In the genomic region with DNA sequence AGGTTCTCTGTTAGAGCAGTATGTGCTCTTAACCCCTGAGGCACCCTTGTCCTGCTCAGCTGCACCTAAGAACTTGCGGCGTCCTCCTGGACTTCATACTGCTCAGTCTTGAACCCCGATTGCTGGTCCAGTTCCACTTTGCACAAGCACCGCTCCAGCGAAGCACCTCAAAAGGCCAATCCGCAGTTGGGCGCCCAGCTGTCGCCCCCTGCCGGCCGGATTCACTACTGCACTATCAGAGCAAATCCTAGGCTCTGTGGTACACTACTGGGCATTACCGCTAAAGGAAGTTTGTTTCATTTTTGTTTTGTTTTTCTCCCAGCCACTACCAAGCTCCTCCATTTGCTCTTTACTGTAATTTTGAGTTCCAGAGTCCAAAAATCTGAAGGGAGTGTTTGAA, we compare ENCODE assay signal across 12 mouse cellular contexts. TPM values are rescaled to one million over a fixed set of nuclear protein-coding genes. Genes with fewer than 3 reads are reported as not detected.
DNase-seq lines count a peak whose midpoint lies in the region; ATAC-seq lines count a peak whose summit lies in the region.
"Had no signal": no experiment of that assay in that cellular context is flagged by ENCODE, and none has a peak within 500 bp of the region (broad histone marks: within the 10 kb centered on the region; RNA-seq: fewer than 3 reads in every experiment).

No protein-coding gene starts in this region.

- H3K36me3 ChIP-seq in kidney, embryonic 16.5 days (ENCODE audit: insufficient read depth, low read length) = no peaks in the 10 kb centered on the region
- H3K36me3 ChIP-seq: hindbrain, embryonic 15.5 days had no signal

- ATAC-seq in kidney, embryonic 16.5 days (ENCODE audit: low FRiP score, low TSS enrichment) = no peak
- ATAC-seq in erythroid progenitor cell, adult 5-6 weeks (replicated peaks; ENCODE audit: low FRiP score, poor library complexity, severe bottlenecking) = 0 out of 2 replicates have a peak, but pooled peaks have one; percentile 40
- no peak for ATAC-seq in monocyte, adult 5-6 weeks (replicated peaks; ENCODE audit: insufficient number of reproducible peaks, low FRiP score, low TSS enrichment, poor library complexity, severe bottlenecking)

- no peaks in the 10 kb centered on the region for H3K4me1 ChIP-seq in kidney, embryonic 16.5 days (ENCODE audit: insufficient read depth, low read length)
- H3K4me1 ChIP-seq: hindbrain, embryonic 15.5 days had no signal

- H3K4me2 ChIP-seq in kidney, embryonic 16.5 days (replicated peaks; ENCODE audit: low read depth, low read length) = no peak overlapping the region
- H3K4me2 ChIP-seq: hindbrain, embryonic 15.5 days had no signal

- 46% methylated on average over 11 of the region's 11 CpGs for WGBS in kidney, embryonic 16.5 days

- H3K4me3 ChIP-seq in kidney, embryonic 16.5 days (ENCODE audit: low read length) = no peak overlapping the region
- H3K4me3 ChIP-seq: hindbrain, embryonic 15.5 days had no signal

- DNase-seq in kidney, adult 18-20 months = peak; percentile 46
- peak; percentile 13 for DNase-seq in thymus, postnatal 14 days
- no peak for DNase-seq in thymus, adult 18-20 months
- DNase-seq in right cerebral cortex, postnatal 25 days = no peak
- DNase-seq: adrenal gland, adult 8-10 months; midbrain, embryonic 14.5 days had no signal

- H3K27ac ChIP-seq in kidney, embryonic 16.5 days (ENCODE audit: low read length) = no peak overlapping the region
- H3K27ac ChIP-seq: hindbrain, embryonic 15.5 days had no signal

- no peaks in the 10 kb centered on the region for H3K27me3 ChIP-seq in kidney, embryonic 16.5 days (ENCODE audit: insufficient read depth, low read length)
- H3K27me3 ChIP-seq: hindbrain, embryonic 15.5 days had no signal

- no peak overlapping the region for H3K9ac ChIP-seq in kidney, embryonic 16.5 days (replicated peaks; ENCODE audit: low read length)
- H3K9ac ChIP-seq: hindbrain, embryonic 15.5 days had no signal

- no peaks in the 10 kb centered on the region; the same call in 1 of the 2 replicates for H3K9me3 ChIP-seq in kidney, embryonic 16.5 days (ENCODE audit: low read length)
- H3K9me3 ChIP-seq: hindbrain, embryonic 15.5 days had no signal

RNA-seq across cellular contexts. Expression of a gene that starts 36.9 kb away (rescaled TPM):
- not detected in 2 replicates for polyA plus RNA-seq in kidney, embryonic 16.5 days (2015; fragmentation: Nextera tagmentation; extraction: Ambion mirVana)
- total RNA-seq in erythroid progenitor cell, adult 5-6 weeks (2015; ENCODE audit: low replicate concordance) = not detected in 2 replicates
- total RNA-seq in erythroid progenitor cell, adult 5-6 weeks (2017; ENCODE audit: low replicate concordance) = not detected in 2 replicates
- total RNA-seq in monocyte, adult 5-6 weeks (2017) = not detected in 3 replicates
- total RNA-seq: common myeloid progenitor, adult 5-6 weeks; left cerebral cortex, postnatal 25 days had no signal
- polyA plus RNA-seq: hindbrain, embryonic 15.5 days; midbrain, embryonic 14.5 days had no signal

Comparison
In these comparisons a context has a peak if more than half of its experiments do, and no peak if none do; other contexts are left out.
1. DNase-seq: peak in kidney, adult 18-20 months (single experiment) and thymus, postnatal 14 days (single experiment); none in thymus, adult 18-20 months (0 of 2) and right cerebral cortex, postnatal 25 days (single experiment).